Mouse (Mus musculus): ENCODE data around the gene Pdxdc1.
A peak's percentile ranks its signal among the peaks of the same experiment; 100 is the strongest.
"Not testable (repeated sequence)": the region's sequence is repeated elsewhere in the genome, so short reads cannot be mapped to it uniquely, and the experiment has no call there.

Gene Pdxdc1

DNA sequence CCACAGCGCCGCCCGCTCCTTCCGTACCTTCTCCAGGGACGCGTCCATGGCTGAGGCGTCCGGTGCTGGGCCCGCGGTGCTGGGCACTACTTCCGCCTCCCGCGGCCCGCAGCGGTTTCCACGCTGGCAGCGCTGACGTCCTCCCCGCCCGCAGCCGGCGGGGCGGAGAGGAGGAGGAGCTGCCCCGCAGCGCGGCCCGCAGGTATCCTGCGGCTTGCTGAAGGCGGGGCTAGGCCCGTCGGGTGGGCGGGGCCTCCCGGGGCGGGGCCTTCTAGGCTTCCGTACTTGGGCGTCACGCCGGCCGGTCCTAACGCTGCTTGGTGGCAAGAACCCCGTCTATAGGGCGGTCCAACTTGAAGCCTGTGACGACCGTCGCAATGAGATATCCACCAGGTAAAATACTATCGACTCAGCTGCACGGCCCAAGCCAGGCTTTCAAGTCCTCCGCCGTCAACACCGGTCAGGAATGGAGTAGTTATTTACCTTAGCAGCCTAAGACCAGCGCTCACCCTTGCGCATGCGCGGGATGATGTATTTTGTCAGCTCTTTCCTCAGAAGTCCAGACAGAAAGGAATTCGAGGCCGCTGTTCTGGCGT, at the start of gene Pdxdc1, which contains the start of gene Mpv17l:
Gene Pdxdc1 (minus strand): TSS at position 244 of the 596 bp plus-strand sequence.
Gene Mpv17l (plus strand): TSS at position 274 of the 596 bp plus-strand sequence.
- peak; percentile 88 for ATAC-seq (ENCODE audit: insufficient number of reproducible peaks, low FRiP score, low TSS enrichment)

DNA sequence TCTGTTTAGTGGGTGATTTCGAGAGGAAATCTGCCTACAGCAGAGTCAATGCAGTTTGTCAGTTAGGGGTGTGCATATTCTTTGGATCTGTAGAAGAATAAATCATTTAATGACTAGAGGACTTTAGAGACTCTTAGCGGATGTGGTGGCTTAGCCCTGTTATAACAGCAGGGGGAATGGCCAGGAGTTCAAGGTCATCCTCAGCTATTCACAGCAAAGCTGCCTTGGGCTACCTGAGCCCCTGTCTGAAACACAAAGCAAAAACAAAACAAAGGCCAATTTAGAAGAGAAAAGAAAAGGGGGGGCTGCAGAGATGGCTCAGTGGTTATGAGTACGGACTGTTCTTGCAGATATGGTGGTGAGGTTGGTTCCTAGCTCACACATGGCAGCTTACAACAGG, 48.3 kb upstream of the Pdxdc1 start:
- no peak for ATAC-seq (ENCODE audit: insufficient number of reproducible peaks, low FRiP score, low TSS enrichment)

DNA sequence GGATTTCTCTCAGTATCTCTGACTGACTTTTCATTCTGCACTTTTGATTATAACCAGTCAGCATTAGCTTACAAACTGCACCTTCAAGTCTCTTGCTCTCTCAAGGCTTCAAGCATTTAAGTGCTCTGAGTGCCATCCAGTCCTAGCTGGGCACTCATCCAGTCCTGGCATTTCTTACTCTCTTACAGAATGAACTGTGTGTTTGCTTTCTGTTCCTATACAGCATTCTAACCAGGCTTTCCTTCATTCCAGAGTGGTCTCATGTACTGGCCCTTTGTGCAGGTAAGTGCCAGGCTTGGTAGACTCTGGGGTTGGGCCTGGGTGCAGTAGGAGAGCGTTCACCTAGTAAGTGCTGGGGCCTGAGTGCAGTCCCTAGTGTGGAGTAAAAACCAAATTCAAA, 43.4 kb upstream of the Pdxdc1 start:
- no peak for ATAC-seq (ENCODE audit: insufficient number of reproducible peaks, low FRiP score, low TSS enrichment)

DNA sequence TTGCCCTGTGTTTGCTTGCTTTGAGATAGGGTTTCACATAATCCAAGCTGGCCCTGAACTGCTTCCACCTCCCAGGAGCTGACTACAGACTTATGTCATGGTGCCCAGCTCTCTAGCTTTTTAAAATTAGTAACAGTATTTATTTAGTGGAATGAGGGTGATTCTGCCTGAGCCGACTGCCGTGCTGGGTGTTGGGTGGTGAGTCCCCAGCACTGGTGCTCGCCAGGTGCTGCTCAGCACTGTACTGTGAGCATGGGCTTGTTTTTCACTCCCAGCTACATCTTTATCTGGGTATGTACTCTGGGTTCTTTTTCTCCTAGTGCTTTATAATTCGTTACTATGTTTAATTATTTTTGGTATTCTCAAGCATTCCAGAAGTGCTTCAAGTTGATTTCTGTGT, 42.2 kb upstream of the Pdxdc1 start:
- no peak for ATAC-seq (ENCODE audit: insufficient number of reproducible peaks, low FRiP score, low TSS enrichment)

DNA sequence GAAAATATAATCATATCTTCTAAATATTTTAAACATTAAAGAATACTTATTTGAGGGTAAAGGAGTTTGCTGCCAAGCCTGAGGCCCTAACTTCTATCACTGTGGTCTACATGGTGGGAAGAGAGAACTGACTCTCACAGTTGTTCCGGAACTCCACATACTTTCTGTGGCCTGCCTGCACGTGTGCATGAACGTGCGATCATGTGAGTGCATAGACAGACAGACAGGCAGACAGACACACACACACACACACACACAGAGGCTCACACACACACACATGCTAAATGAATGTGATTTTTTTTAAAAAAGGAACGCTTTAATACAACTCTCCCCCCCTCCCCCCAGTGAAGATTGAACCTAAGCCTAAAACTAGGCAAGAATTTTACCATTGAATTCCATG, 41.8 kb upstream of the Pdxdc1 start:
- no peak for ATAC-seq (ENCODE audit: insufficient number of reproducible peaks, low FRiP score, low TSS enrichment)

DNA sequence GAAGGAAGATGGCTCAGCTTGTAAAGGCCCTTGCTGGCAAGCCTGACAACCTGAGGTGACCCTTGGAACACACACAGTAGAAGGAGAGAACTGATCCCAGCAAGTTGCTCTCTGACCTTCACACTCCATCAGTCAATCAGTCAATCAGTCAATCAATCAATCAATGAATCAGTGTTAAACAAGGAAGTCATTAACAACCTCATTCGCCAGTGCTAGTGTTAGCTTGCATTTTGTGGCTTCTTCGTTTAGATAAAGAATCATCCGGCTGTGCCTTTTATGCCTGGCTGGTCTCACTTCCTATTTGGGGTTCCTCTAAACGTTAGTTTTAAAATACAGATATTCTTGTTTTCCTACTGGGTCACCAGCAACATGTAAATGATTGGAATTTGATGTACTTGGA, 41.2 kb upstream of the Pdxdc1 start:
- no peak for ATAC-seq (ENCODE audit: insufficient number of reproducible peaks, low FRiP score, low TSS enrichment)

DNA sequence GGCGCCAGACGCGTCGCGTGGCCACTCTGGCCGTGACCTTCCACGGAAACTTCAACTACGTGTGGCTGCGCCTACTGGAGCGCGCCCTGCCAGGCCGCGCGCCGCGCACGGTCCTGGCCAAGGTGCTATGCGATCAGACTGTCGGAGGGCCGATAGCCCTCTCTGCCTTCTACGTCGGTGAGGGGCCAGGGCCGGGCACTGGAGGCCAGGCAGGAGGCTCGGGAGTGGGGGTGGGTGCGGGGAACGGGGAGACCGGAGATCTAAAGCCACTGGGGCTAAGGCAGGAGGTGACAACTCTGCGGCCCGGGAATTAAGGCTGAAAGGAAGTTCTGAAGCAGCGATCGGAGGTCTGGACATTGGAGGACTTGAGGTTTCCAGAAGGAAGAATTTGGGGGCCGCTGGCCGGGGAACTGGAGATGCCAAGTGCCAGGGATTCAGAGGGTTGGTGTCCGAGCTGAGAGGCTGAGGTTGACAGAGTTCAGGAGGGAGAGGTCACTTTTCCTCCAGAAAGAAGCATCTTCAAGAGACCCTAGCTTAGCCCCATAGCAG, 38.0 kb upstream of the Pdxdc1 start:
- ATAC-seq (ENCODE audit: insufficient number of reproducible peaks, low FRiP score, low TSS enrichment): peak; percentile 81

DNA sequence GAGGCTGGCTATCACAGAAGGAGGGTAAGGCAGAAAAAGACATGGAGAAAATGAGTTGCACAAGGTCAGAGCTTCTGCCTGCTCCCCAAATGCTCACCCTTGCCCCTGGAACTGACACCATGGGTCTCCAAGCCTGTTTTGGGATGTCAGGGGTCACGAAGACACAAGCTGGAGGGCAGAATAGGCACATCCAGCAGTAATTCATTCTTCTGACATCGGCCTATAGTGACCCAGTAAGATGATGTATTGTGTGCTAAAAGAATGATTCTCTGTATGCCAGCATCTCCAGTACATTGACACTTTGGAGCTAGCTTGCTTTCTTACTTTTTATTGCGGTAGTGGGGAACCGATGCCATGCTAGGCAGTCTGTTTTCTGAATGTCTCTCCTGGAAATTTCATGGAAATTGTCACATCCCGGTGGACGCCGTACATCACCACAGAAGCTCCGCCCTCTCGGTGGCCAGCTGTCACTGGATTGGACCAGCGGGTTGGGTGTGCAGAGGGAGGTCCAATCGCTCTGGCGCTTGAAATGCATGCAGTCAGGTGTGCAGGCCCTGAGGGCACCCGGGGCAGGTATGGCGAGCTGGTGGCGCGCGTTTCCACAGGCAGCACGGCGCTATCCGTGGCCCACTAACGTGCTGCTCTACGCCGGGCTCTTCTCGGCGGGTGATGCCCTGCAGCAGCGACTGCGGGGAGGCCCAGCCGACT, 37.4 kb upstream of the Pdxdc1 start:
- peak; percentile 100 for ATAC-seq (ENCODE audit: insufficient number of reproducible peaks, low FRiP score, low TSS enrichment)

DNA sequence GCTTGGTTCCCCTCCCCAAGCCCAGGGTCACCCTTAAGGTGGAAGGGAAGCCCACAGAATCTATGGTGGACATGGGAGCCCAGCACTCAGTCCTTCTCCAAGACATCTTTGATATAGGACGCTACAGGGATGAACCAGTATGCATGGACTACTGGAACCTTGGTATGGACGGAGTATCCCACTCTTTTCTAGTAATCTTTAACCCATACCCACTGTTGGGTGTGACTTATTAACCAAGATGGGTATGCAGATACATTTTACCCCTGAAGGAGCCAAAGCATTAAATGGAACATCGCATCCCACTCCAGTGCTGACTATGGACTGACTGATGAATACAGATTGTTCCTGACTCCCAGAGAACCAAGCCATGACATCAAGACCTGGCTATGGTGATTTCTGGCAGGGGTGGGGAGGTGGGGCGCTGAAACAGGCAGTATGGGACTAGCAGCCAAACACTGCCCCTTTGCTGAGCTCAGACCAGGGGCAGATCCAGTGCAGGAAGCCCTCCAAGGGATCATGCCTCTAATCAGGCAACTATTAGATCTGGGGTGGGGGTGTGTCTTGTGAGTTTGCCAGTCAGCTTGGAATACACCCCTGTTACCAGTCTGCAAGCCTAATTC, 24.6 kb upstream of the Pdxdc1 start:
- ATAC-seq (ENCODE audit: insufficient number of reproducible peaks, low FRiP score, low TSS enrichment): no peak

DNA sequence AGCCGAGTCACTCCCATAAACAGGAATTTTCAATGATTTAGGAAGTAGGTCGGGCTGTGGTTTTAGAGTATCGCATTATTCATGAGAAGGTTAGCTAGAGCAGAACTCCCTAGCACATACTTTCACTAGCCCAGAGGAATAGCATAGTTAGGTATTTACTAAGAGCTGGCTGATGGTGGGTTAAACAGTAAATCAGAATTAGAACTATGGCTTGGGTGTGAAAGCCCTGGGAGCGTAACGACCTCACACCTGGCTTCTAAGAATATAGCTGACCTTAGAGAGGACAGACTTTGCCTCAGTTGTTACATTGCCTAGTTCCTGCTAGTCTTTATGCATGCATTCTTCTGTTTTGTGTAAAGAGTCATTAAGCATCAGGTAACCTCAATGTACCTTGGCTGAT, 20.0 kb upstream of the Pdxdc1 start:
- not testable (repeated sequence) for ATAC-seq (ENCODE audit: insufficient number of reproducible peaks, low FRiP score, low TSS enrichment)

DNA sequence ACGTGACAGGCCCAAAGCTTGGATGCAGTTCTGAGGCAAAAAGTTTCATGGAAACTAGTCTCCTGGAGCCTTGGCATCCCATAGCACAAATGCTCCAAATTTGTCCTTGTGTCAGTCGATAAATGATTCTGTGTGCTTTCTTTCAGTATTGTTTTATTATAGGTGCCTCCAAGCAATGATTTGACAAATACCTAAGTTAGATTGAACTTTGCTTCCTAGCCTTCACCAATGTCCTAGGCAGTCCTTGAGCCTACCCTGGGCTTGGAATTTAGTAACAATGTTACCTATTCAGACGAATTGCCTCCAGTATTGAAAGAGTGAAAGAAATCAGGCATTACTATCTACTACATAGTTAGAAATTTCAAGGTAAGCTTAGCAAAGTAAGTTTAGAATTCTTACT, 19.6 kb upstream of the Pdxdc1 start:
- not testable (repeated sequence) for ATAC-seq (ENCODE audit: insufficient number of reproducible peaks, low FRiP score, low TSS enrichment)

DNA sequence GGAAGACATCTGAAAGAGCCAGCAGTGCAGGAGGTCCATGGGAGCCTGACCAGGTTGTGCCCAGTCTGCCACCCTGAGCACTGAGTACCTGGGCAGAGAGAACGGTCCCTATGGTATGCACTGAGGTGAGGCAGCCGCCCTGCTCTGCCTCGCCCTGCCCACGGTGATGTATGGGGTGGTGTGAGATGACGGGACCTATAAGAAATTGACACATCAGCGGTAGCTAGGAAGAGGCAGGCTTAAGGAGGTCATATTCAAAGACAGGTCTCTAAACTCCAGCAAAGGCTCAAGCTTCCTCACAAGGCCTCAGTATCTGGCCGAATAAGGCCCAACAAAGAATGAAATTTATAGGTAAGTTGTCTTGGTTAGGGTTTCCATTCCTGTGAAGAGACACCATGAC, 18.9 kb upstream of the Pdxdc1 start:
- no peak for ATAC-seq (ENCODE audit: insufficient number of reproducible peaks, low FRiP score, low TSS enrichment)

DNA sequence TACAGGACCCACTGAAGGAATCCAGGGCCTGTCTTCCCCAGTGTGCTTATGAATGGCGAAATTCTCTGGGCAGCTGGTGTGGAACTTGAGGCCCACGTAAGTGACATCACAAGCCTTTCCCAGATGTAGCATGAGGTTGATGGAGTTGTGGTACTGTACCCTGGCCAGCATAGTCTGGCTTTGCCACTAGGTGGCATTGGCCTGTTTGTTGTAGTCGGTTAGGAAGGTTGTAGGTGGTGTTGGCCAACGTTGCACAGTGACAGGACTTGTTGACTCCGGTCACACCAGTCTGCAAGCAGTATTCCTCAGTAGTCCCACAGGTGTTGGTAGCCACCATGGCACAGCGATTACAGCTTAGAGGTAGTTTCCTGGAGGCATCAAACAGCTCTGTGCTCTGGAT, 18.1 kb upstream of the Pdxdc1 start:
- no peak for ATAC-seq (ENCODE audit: insufficient number of reproducible peaks, low FRiP score, low TSS enrichment)

DNA sequence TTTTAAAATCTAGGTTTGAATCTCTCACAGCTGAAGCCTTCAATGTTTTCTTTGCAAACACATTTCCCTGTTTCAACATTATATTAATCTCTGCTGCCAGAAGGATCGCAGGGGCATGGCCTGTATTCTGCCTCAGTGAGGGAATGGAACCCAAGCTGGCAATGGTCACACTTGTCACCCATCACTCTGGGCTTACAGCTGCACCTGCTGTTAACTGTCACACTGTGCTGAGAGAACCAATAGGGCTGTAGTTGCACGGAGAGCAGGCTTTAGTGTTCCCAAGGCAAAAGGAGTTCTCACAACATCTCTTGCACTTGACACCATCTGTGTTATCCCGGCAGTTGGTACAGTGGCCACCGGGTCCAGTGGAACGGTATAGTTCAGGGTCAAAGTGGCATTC, 17.2 kb upstream of the Pdxdc1 start:
- ATAC-seq (ENCODE audit: insufficient number of reproducible peaks, low FRiP score, low TSS enrichment): no peak

DNA sequence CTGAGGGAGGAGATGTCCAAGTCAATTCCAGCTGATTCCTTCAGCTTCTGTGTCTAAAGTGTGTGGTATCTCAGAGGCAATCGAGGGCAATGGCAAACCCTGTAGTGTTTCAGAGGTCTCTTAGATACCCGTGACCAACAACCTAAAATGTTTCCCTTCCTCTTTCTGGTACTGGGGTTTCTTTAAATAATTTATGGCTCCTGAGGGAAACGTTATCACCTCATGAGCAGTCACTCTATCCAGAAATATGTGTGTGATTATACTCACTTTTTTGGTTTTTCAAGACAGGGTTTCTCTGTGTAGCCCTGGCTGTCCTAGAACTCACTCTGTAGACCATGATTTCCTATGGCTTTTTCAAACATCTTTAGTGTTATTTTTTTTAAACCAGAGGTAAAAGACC, 4.4 kb upstream of the Pdxdc1 start:
- ATAC-seq (ENCODE audit: insufficient number of reproducible peaks, low FRiP score, low TSS enrichment): no peak

DNA sequence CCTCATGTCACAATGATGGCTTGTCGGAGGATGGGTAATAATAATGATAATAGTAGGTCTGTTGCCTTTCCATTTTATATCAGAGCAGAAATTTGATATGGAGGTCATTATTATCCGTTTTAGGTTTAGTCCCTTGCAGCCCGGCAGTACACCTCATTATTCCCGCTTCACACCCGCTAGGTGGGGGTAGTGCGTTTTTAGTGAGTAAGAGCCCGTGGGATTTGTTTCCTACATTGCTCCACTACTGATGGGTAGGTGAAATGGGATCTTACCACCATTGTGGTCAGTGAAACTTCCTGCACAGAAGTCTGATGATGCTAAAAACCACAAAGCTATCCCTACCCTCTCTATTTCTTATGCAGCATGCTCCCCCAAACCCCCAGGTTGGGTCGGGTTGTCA, 557 bp upstream of the Pdxdc1 start:
- ATAC-seq (ENCODE audit: insufficient number of reproducible peaks, low FRiP score, low TSS enrichment): peak; percentile 85

DNA sequence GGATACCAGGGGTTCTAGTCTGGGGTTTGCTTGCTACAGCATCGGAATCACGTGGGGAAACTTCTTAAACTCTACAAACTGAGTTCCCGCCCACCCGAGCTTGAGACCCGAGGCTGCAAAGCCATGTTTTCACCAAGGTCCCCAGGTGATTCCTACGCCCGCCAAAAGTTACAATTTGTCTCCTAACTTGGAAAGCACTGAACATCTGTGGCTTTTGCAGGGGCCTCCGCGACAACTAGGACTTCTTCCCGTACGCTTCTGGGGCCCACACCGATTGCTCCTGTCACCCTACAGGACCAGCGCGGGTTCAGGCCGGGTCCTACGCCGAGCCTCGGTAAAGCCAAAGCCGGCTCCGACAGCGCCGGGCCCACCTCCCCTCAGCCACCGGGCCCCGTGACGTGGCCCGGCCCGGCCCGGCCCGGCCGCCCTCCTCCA, 517 bp downstream of the Pdxdc1 start:
- no peak for ATAC-seq (ENCODE audit: insufficient number of reproducible peaks, low FRiP score, low TSS enrichment)

DNA sequence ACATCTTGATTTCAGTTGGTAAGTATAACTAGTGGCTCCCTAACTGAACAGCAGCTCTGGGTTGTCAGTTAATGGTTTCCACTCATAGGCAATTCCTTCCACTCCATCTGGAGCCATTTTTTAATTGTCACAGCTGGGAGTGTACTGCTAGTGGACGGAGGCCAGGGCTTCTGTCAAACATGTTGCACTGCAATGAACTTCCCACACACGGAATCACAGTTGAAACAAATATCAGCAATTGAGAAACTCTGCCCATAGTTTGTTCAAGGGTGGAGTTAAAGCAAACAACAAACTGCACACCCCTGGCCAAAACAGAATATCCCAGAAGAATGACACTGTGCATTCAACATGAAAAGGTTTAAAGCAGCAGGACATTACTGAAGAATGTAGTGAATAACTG, 4.0 kb downstream of the Pdxdc1 start:
- no peak for ATAC-seq (ENCODE audit: insufficient number of reproducible peaks, low FRiP score, low TSS enrichment)

DNA sequence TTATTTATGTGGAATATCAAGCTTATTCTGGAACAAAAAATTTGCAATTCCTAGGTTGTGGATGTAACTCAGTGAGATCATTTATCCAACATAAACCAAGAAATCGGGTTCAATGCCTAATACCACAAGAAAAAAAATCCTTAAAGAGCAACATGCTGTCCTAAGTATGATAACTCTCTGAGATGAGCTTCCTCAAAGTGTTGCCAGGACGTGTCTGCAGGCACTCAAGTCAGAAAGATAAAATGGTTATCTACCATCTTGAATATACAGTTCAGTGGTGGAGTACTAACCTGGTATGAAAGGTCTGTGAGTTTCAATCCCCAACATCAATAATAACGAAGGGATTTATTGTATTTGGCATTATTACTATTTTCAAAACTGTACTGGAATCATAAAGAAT, 6.6 kb downstream of the Pdxdc1 start:
- ATAC-seq (ENCODE audit: insufficient number of reproducible peaks, low FRiP score, low TSS enrichment): no peak

DNA sequence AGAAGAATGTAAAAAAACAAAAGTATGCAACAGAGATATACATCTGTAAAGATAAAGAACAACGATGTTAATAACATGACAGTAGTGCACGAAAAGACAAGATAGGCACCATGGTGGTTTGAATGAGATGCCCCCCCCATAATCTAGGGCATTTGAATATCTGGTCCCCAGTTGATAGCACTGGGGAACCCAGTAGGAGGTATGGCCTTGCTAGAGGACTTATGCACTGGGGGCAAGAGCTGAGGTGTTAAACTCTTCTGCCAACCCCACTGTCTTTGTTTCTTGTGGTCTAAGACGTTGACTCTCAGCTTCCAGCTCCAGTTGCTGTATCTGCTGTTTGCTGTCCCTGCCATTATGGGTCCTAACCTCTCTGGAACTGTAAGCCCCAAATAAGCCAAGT, 7.2 kb downstream of the Pdxdc1 start:
- no peak for ATAC-seq (ENCODE audit: insufficient number of reproducible peaks, low FRiP score, low TSS enrichment)

DNA sequence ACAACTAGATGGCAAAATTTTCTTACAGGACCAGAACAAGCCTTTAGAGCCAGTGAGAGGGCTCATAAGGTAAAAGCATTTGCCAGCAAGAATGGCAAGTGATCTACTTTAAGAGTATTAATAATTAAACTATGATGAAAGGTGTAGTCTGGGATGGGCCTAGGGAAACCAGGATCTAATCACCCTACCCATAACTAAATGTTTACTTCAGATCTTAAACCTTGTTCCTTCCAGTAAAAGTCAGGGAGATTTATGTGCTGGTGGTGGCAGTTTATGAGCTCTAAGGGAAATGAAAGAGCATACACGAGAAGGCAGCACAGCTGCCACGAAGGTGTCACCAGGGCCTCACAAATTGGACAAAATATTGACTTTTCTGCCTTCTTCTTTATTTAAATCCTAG, 8.8 kb downstream of the Pdxdc1 start:
- ATAC-seq (ENCODE audit: insufficient number of reproducible peaks, low FRiP score, low TSS enrichment): no peak

DNA sequence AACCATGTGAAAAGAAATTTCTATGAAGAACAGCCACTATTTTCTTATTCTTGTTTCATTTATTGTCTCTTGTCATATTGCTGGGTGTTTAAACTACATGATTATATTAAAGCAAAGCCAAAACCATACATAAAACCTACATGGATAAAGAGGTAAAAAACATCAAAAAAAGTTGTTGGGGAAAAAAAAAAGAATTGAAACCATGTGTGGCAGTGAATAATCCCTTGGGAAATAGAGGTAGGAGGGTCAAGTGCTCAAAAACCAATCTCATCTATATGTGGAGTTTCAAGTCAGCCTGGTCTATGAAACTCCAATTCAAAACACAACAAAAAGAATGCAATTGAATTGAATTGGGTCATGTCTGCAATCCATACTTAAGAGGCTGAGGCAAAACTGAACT, 10.1 kb downstream of the Pdxdc1 start:
- no peak for ATAC-seq (ENCODE audit: insufficient number of reproducible peaks, low FRiP score, low TSS enrichment)

Data from cerebellum, adult (tissue).